Mouse (Mus musculus) liver, embryonic 15.5 days (tissue): ENCODE measurements around the gene Adnp. TPM values are rescaled to one million over a fixed set of nuclear protein-coding genes. Genes with fewer than 3 reads are reported as not detected.
"Not testable (repeated sequence)": the region's sequence is repeated elsewhere in the genome, so short reads cannot be mapped to it uniquely, and the experiment has no call there.

Source experiments
- ATAC-seq: fragments of 200-750 bp; cut with Nextera tagmentation; 2 replicates; pipeline ENCODE4 v1.8.0; 2017; ENCODE audit warnings: moderate number of reproducible peaks, mild to moderate bottlenecking, moderate library complexity; ENCODE audit not compliant: insufficient read depth
- H3K27ac ChIP-seq: fragments of 300-500 bp; sonication (generic); replicated peaks from 2 replicates; pipeline ENCODE4 v1.5.1; 2015; ENCODE audit warnings: mild to moderate bottlenecking, inconsistent platforms
- H3K27me3 ChIP-seq: fragments of 300-500 bp; sonication (generic); 2 replicates; pipeline ENCODE4 v1.6.1; 2015; ENCODE audit warnings: mild to moderate bottlenecking, inconsistent platforms
- H3K36me3 ChIP-seq: fragments of 300-500 bp; sonication (generic); replicated peaks from 2 replicates; pipeline ENCODE4 v1.6.1; 2015; ENCODE audit warnings: moderate library complexity, mild to moderate bottlenecking, inconsistent platforms
- H3K4me1 ChIP-seq: fragments of 300-500 bp; sonication (generic); replicated peaks from 2 replicates; pipeline ENCODE4 v1.6.1; 2015; ENCODE audit warnings: inconsistent platforms
- H3K4me2 ChIP-seq: fragments of 300-500 bp; sonication (generic); 2 replicates; pipeline ENCODE4 v1.6.1; 2015; ENCODE audit warnings: moderate library complexity, mild to moderate bottlenecking, inconsistent platforms
- H3K4me3 ChIP-seq: fragments of 300-500 bp; sonication (generic); replicated peaks from 2 replicates; pipeline ENCODE4 v1.5.1; 2015; ENCODE audit warnings: mild to moderate bottlenecking, inconsistent platforms
- H3K9ac ChIP-seq: fragments of 300-500 bp; sonication (generic); 2 replicates; pipeline ENCODE4 v1.6.1; 2015; ENCODE audit warnings: moderate library complexity, mild to moderate bottlenecking, inconsistent platforms
- H3K9me3 ChIP-seq: fragments of 300-500 bp; sonication (generic); replicated peaks from 2 replicates; pipeline ENCODE4 v1.6.1; 2016; ENCODE audit warnings: inconsistent platforms
- WGBS: fragments of 180-500 bp; shearing (Covaris S2); methylation state at CpG from one replicate; pipeline ENCODE4 v1.1.7; 2015; ENCODE audit warnings: mixed read lengths; ENCODE audit not compliant: insufficient replicate concordance; 5-methylcytosine and 5-hydroxymethylcytosine counted together
- polyA plus RNA-seq: library from polyadenylated mRNA; unstranded; fragments of >200 nt; fragmentation: Nextera tagmentation; extraction: Ambion mirVana; gene quantifications from 2 replicates; pipeline ENCODE4 v1.2.1, GENCODE M21; 2015

Adnp gene
- polyA plus RNA-seq, 1 experiment from 2014 or later, result 1.8 TPM

DNA sequence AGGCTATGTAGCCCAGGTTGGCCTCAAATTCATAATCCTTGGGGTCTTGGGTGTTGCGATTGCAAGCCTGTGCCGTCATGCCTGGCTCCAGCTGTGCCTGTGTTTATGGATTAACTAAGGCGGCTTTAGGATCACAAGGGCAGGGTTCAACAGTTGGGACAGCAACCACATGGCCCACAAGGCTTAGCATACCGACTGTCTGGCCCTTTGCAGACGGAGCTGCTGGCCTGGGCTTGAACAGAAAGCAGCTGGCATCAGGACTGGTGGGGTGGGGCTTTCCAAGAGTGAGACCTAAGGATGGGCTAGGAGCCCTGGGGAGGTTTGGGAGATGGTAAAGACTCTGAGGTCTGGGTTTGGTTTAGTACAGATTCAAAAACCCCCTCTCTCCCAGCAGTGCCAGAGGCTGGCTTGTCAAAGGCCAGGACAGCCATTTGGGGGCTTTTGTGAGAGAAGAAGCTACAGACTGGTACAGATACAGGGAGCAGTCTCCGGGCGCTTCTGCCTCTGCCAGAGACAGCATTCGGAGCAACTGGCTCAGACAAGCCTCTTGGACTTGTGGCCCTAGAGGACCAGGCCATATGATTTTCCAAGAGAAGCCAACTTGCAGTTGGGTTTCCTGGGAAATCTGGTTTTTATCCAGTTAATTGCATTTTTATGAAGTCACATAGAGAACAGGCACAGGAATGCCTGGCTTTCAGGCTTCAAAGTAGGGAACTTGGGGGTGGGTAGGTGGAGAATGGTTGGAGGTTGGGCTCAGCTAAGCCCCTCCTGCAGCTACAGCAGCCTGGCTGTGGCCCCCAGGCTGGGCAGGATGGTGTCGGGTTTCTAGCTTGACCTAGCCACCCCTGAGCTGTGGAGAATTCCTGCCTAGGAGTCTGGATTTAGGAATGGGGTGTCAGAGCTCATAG, 37.8 kb downstream of the Adnp start:
- Histone ChIP-seq H3K4me3 (peak overlapping the region; percentile 43), H3K9ac (peak overlapping the region; percentile 52)

DNA sequence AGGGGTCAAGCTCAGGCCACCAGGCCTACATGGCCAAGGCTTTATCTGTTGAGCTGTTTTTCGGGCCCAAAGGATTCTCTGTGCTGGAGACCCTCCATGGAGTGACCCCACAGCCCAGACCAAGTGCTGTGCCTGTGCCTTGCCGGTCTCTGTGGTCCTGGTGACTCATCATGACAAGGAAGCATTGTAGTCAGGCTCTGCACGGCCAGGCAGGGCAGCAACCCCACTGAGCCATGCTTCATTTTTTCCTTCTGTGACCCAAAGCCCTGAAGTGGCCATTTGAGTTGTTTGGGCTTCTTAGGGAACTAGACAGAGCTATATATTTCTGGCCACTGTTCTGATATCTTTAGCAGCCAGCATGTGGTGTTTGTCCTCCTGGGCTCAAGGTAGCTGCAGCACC, 39.1 kb downstream of the Adnp start:
- H3K4me1 ChIP-seq, result peaks cover 62% of the 10 kb centered on the region
- no peak overlapping the region for H3K27ac ChIP-seq
- no peak overlapping the region for H3K4me2 ChIP-seq
- WGBS, result 45% methylated on average over 3 of the region's 3 CpGs
- no peaks in the 10 kb centered on the region for H3K9me3 ChIP-seq
- no peak for ATAC-seq
- H3K36me3 ChIP-seq, result no peaks in the 10 kb centered on the region
- no peak overlapping the region for H3K9ac ChIP-seq
- H3K4me3 ChIP-seq, result no peak overlapping the region
- H3K27me3 ChIP-seq, result no peaks in the 10 kb centered on the region

More for the DNA sequence above, 37.8 kb downstream of the Adnp start:
- Histone ChIP-seq H3K27me3 (no peaks in the 10 kb centered on the region), H3K4me2 (peak overlapping the region; percentile 77), H3K36me3 (no peaks in the 10 kb centered on the region), H3K4me1 (peaks cover 67% of the 10 kb centered on the region), H3K27ac (peak overlapping the region; percentile 94), H3K9me3 (no peaks in the 10 kb centered on the region)
- ATAC-seq, result no peak
- WGBS, result 61% methylated on average over 9 of the region's 9 CpGs

GRCm38 (mm10) chr2:168166750-168167460, 40.0 kb downstream of the Adnp start:
- H3K27me3 ChIP-seq, result peaks cover 7% of the 10 kb centered on the region
- no peak overlapping the region for H3K27ac ChIP-seq
- H3K4me1 ChIP-seq, result peaks cover 60% of the 10 kb centered on the region
- no peak overlapping the region for H3K4me3 ChIP-seq
- H3K9me3 ChIP-seq, result no peaks in the 10 kb centered on the region
- no peak overlapping the region for H3K9ac ChIP-seq
- H3K4me2 ChIP-seq, result no peak overlapping the region
- H3K36me3 ChIP-seq, result no peaks in the 10 kb centered on the region
- no peak for ATAC-seq
- WGBS, result 62% methylated on average over 21 of the region's 21 CpGs

GRCm38 (mm10) chr2:168161978-168162377, 44.9 kb downstream of the Adnp start:
- 6% methylated on average over 14 of the region's 14 CpGs for WGBS
- peak overlapping the region; percentile 31 for H3K4me3 ChIP-seq
- H3K27ac ChIP-seq, result no peak overlapping the region
- no peak for ATAC-seq
- peak overlapping the region; percentile 58 for H3K4me2 ChIP-seq
- H3K4me1 ChIP-seq, result peaks cover 53% of the 10 kb centered on the region
- no peaks in the 10 kb centered on the region for H3K36me3 ChIP-seq
- H3K9me3 ChIP-seq, result no peaks in the 10 kb centered on the region
- no peak overlapping the region for H3K9ac ChIP-seq
- H3K27me3 ChIP-seq, result peaks cover 51% of the 10 kb centered on the region

- Histone ChIP-seq H3K4me3 (peak overlapping the region; percentile 31), H3K36me3 (no peaks in the 10 kb centered on the region), H3K9ac (no peak overlapping the region), H3K27ac (no peak overlapping the region), H3K4me2 (peak overlapping the region; percentile 58), H3K9me3 (no peaks in the 10 kb centered on the region), H3K4me1 (peaks cover 49% of the 10 kb centered on the region), H3K27me3 (peaks cover 52% of the 10 kb centered on the region)
- no peak for ATAC-seq
- WGBS, result 5% methylated on average over 11 of the region's 11 CpGs
Measured at GRCm38 (mm10) chr2:168161514-168161971, 45.4 kb downstream of the Adnp start.

DNA sequence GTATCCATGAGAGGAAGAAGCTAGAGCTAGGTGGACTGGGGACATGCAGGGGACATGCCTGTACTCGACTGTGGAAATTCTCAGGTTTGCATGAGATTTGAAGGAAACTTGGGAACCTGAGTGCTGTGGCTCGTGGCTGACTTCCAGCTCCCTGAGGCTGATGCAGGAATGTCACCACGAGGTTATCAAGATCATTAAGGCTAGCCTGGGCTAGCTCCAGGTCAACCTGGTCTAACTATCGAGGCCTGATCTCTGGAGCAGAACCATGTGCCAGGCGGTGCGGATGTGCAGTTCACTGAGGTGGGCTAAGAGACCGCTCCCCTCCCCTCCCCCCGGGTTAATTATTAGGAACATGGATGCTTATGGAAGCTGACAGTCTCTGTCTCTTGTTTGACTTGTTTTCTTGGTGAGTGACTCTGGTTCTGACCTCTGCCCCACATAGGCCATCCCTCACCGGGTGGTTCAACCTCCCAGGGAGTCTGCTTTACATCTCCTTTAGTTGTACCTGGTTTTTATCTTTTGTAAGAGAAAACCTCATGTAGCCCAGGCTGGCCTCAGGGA, 46.5 kb downstream of the Adnp start:
- Histone ChIP-seq H3K4me1 (peaks cover 51% of the 10 kb centered on the region), H3K9ac (no peak overlapping the region), H3K27ac (0 out of 2 replicates have a peak overlapping the region, but pooled peaks have one; percentile 77), H3K4me2 (no peak overlapping the region), H3K36me3 (no peaks in the 10 kb centered on the region), H3K27me3 (peaks cover 52% of the 10 kb centered on the region), H3K9me3 (no peaks in the 10 kb centered on the region), H3K4me3 (no peak overlapping the region)
- no peak for ATAC-seq
- 63% methylated on average over 9 of the region's 9 CpGs for WGBS

- Histone ChIP-seq H3K4me1 (peaks cover 64% of the 10 kb centered on the region), H3K9ac (no peak overlapping the region), H3K9me3 (no peaks in the 10 kb centered on the region), H3K4me3 (peak overlapping the region; percentile 25), H3K36me3 (no peaks in the 10 kb centered on the region), H3K27ac (peak overlapping the region; percentile 77), H3K27me3 (peaks cover 52% of the 10 kb centered on the region), H3K4me2 (peak overlapping the region; percentile 62)
- peak; percentile 5 for ATAC-seq
- 2% methylated on average over 25 of the region's 25 CpGs for WGBS
Measured at GRCm38 (mm10) chr2:168158911-168159711, 47.8 kb downstream of the Adnp start.

- H3K27ac ChIP-seq, ATAC-seq: not testable (repeated sequence)
- peaks cover 73% of the 10 kb centered on the region for H3K4me1 ChIP-seq
Measured at GRCm38 (mm10) chr2:168157974-168158373, 48.9 kb downstream of the Adnp start.

GRCm38 (mm10) chr2:168156361-168156760, 50.6 kb downstream of the Adnp start:
- peaks cover 39% of the 10 kb centered on the region for H3K27me3 ChIP-seq
- H3K4me1 ChIP-seq, result peaks cover 61% of the 10 kb centered on the region
- H3K4me2 ChIP-seq, result no peak overlapping the region
- ATAC-seq, result no peak
- no peak overlapping the region for H3K4me3 ChIP-seq
- H3K36me3 ChIP-seq, result no peaks in the 10 kb centered on the region
- no peak overlapping the region for H3K9ac ChIP-seq
- no peak overlapping the region for H3K27ac ChIP-seq
- H3K9me3 ChIP-seq, result no peaks in the 10 kb centered on the region
- WGBS, result 72% methylated on average over 14 of the region's 14 CpGs

More at GRCm38 (mm10) chr2:168157974-168158373, 48.9 kb downstream of the Adnp start:
- H3K4me2 ChIP-seq, H3K4me3 ChIP-seq, H3K36me3 ChIP-seq, H3K9me3 ChIP-seq, H3K9ac ChIP-seq: not testable (repeated sequence)
- H3K27me3 ChIP-seq, result peaks cover 52% of the 10 kb centered on the region
- 29% methylated on average over 10 of the region's 11 CpGs for WGBS

DNA sequence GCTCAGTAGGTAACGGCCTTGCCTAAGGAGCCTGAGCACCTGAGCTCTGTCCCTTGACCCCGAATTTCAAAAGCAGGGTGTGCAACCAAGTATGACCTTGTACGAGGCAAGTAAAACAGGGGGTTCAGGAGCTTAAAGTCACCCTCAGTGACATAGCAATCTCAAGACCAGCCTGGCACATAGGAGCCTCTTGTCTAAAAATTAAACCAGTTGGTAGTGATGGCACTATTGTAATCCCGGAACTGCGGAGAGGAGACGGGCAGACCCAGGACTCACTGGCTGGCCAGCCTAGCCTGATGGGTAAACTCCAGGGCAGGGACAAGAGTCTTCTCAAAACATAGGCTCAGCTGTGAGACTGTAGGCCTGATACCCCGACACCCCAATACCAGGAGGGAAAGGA, 51.2 kb downstream of the Adnp start:
- Histone ChIP-seq H3K27ac (no peak overlapping the region), H3K27me3 (peaks cover 32% of the 10 kb centered on the region), H3K36me3 (no peaks in the 10 kb centered on the region), H3K4me3 (no peak overlapping the region), H3K4me1 (peaks cover 57% of the 10 kb centered on the region), H3K4me2 (no peak overlapping the region), H3K9me3 (no peaks in the 10 kb centered on the region), H3K9ac (no peak overlapping the region)
- no peak for ATAC-seq
- 89% methylated on average over 7 of the region's 7 CpGs for WGBS
